Mouse (Mus musculus) regulatory T cell (primary cell): ENCODE data around the gene Gm49322.

Experiments used
- in situ Hi-C: fragments of 300-600 bp; cut with MboI, MseI; formaldehyde crosslinking; loops from one replicate; pipeline ENCODE4 v1.15.1; 2025; ENCODE audit warnings: high pct_unique_total_duplicates

Gm49322 gene

DNA sequence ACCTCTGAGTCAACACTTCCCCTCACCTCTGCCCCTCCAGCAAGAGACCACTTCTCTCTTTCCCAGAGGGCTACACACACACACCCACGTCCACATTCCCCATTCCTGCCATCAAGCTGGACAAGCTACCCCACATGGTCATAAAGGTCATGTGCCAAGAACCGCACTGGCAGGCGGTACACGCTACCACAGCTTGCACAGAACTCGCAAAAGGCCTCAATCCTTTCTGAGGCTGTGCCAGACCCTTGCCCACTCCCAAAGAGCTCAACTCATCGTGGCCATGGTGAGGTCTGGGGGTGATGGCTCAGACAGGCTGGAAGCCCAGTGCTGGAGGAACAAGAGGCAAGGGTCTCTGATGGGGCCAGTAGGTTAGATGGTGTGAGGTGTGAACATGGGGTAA is 49.0 kb downstream of the Gm49322 start:
- in situ Hi-C loops, result no loop called here

DNA sequence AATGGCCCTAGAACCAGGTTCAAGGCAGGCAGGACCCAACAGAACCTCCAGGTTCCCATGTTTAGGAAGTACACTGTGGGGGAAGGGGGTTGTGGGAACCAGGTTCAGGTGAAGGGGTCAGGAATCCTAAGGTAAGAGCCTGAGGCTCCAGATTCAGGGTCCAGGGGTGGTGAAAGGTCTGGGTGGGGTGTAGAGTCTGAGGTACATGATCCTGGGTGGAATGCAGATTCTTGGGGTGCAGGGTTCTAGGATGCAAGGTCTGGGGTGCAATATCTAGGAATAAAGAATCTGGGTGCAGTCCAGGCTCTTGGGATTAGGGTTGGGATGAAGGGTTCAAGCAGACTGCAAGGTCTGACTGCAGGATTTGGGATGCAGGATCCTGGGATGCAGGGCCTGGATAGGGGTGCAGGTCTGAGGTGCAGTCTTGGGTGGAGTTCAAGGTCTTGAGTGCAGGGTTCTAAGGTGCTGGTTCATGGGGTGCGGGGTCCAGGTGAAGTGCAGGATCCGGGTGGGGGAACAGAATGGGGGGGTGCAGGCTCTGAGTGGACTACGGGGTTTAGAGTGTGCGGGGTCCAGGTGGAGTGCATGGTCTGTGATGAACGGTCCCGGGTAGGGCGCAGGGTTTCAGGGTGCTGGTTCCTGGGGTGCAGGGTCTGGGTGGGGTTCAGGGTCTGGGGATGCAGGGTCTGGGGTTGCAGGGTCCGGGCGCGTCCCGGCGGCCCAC is 49.7 kb downstream of the Gm49322 start:
- in situ Hi-C loops, result no loop called here

DNA sequence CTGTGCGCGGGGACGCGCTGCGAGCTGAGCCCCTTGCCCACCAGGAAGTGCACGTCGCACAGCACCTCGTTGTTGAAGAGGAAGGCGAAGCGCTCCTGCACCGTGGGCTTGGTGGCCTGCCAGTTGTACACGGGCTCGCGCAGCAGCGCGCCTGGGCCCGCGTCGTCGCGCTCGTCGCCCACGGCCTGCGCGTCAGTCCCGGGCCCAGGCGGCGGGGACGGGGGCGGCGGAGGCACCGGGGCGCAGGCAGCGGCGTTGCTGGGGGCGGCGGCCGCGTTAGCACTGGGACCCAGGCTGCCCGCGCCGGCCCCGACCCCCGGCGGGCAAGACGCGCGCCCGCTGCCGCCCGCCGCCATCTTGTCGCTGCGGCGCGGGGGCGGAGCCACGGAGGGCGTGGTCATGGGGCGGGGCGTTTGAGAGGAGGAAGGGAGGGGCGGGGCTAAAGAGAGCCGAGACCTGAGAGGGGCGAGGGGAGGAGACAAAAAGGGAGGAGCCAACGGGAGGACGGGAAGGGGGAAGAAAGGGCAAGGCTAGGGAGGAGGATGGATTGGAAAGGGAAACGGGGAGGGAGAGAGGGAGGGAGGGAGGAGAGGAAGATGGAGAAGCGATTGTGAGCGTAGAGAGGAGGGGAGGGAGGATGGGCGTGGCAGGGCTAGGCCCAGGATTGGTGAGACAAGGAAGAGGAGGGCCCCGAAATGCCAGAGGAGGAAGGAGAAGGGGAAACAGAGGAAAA is 50.5 kb downstream of the Gm49322 start:
- in situ Hi-C loops, result no loop called here

DNA sequence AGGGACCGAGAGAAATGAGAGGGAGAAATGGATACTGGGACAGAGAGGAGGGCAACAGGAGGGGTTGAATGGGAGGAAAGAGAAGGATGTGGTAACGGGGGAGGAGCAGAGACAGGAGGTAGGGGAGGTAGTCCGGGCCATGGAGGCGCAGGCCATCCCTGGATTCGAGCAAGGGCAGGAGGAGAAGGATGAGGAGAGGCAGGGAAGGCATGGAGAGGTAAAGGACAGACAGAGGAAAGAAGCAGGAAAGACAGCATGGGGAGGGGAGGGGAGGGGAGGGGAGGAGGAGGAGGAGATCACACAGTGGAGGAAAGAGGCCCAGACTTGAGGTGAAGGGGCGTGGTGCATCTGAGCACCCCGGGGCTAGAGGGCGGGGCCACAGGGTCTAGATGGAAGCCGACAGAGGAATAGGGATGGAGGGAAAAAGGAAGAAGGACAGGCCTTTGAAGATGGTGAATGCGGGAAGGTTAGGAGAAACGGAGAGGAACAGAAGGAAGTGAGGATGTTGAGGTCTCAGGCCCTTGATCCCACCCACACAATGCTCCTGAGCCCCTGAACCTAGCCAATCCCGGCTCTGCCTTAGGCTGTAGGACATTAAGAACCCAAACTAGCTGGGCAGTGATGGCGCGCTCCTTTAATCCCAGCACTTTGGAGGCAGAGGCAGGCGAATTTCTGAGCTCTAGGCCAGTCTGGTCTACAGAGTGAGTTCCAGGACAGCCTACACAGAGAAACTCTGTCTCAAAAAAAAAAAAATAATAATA is 51.2 kb downstream of the Gm49322 start, which contains the start of gene Btbd2:
TSS of gene Btbd2 (minus strand) at position 209 of the 761 bp plus-strand sequence.
- in situ Hi-C loops, result no loop called here

DNA sequence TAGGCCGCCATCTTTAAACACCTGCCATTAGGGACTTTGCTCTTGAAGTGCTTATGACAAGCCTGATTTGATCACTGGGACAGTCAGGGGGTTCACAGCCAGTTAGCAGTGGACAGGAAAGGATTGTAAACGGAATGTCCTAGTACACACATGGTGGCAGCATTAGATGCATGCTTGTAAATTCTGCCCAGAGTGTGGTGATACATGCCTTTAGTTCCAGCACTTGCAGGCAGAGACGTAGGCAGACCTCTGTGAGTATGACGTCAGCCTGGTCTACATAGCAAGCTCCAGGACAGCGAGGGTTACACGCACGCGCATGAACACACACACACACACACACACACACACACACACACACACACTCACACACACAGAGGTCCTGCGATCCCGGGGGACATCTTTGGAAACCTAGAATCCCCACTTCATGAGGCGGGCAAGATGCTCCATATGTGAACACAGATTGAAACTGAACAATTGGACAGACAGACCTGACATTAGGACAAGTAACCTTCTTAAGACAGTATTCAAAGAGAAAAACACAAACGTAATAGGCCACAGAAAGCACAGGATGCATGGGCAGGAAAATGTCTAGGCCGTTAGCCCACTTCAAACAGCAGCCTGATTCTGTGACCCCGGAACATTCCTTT is 52.5 kb downstream of the Gm49322 start:
- in situ Hi-C loops, result no loop called here

DNA sequence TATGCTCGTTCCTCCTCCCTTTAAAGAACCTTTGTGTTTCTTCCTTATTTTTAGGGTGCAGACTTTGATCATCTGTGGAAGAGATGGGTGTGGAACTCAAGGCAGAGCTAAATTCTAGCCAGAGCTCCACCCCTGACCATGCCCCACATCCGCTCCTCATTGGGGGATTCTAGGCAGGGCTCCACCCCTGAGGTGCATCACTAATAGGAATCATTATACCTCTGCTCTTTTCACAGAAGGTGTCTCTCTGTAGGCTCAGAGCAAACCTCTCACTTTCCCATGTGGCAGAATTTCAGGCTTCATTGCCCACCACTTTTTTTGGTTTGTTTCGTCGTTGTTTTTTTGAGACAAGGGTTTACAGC is 53.0 kb downstream of the Gm49322 start:
- in situ Hi-C loops, result no loop called here

DNA sequence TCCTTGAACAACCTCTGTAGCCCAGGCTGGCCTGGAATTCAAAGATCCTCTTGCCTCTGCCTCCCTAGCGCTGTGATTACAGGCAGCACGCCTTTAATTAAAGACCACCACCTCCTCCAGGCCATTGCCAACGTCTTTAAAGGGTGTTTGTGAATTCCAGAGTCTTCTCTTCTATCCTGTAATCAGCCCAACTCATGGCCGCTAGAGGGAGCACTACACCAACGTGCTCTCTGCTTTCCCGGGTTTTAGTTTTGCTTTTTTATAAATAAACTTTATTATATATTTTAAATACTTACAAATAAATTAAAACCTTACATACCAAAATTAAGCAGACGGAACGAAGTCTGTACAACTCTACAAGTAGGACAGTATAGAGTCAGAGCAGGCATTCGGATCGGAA is 53.4 kb downstream of the Gm49322 start:
- in situ Hi-C loops, result no loop called here

DNA sequence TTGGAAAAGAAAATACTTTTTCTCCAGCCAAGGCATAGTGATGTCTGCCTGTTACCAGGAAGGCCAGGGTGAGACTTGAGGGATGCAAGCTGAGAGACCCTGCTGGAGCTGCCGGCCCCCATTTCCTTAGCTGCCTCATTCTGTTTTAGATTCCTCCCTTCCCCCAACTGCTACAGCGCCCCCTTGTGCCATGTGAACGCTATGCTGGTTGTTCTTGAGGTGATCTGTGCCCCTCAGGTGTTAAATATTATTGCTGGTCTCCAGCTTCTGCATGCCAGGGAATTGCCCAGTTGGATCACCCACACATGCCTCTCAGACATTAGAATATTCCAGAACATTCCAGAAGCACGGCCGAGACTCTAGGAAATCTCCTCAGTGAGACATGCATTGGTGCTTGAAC is 55.3 kb downstream of the Gm49322 start:
- in situ Hi-C loops, result no loop called here

DNA sequence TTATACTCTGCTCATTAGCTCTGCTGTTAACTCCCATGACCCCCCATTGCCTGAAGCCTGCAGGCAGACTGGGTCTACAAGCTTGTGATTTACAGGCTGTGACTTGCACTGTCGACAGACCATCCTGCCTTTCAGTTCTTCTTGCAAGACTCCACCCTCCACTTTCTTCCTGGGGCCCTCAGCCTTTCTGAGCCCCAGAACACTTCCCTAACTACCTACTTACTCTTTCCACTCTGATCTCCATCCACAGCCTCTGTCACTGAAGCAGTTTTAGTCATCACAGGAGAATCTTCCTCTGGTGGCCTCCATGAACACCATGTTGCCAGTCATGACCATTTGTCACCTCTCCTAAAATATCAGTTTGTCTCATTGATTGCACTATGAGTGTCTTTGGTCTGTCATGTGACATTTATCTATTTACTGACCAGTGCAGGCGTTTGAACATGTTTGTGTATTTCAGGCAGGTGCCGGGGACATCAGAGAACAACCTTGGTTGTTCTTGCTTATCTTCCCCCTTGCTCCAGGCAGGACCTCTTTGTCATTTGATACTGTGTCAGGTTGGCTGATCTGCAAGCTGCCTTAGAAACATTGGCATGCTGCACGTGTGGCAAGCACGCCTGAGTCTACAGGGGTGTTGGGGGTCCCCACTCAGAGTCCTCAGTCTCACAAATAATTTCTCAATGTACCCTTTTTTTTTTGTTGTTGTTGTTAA is 57.8 kb downstream of the Gm49322 start:
- in situ Hi-C loops, result no loop called here

DNA sequence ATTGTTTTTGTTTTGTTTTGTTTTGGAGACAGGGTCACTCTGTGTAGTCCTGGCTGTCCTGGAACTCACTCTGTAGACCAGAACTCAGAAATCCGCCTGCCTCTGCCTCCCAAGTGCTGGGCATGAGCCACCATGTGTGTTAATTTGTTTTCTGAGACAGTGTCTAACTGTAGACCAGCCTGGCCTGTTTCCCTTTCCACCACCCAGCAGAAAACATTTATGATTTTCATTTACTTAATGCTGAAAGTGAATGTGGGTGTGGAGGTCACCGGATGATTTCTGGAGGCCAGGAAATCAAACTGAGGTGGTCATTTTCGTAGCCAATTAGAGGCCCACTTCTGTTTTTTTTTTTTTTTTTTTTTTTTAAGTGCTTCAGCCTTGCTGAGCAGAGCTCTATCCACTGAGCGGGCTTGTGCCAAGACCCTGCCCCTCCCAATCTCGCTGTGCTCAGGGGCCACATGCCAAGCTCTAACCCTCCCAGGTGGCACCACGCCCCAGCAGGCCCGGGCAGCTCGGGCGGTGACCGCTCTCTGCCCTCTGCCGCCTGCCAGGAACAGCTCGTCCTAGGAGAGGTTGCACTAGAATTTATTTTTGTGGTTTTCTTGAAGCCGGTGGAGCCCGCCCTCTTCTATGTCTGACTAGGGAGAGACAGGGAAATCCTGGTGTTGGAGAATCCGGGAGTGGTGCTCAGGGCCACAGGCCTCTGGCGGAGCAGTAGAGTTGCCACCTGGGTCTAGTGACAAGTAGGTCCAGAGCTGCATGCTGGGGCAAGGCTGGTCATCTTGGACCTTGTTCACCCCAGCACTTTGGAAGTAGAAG is 58.6 kb downstream of the Gm49322 start:
- in situ Hi-C loops, result no loop called here

DNA sequence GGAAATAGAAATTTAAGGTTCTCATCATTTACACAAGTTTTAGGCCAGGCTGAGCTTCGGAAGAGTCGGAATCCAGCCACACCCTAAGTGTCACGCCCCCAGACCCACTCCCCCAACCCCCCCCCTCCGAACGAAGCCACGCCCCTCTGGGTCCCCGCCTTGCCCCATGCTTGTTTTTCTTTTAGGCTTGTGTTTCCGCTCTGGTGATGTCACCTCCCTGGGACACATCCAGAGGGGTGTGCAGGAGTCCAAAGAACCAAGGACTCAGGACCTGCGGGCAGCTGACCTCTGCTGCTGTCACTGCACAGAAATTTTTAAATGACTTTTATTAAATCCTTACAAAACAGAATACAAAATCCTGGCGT is 59.2 kb downstream of the Gm49322 start:
- in situ Hi-C loops, result no loop called here
